Mouse (Mus musculus) layer of hippocampus, postnatal 14 days (tissue): ENCODE results near the gene Rita1. TPM values are rescaled to one million over a fixed set of nuclear protein-coding genes. Genes with fewer than 3 reads are reported as not detected.

Experiments
- DNase-seq, 2 experiments: peaks; one replicate each; pipeline ENCODE4 v3.0.0; 2021 to 2022; ENCODE audit warnings: low spot score in 2 of 2, mixed read lengths in 1 of 2
- total RNA-seq, 2 experiments: library from RNA; stranded (reverse); gene quantifications; 2 replicates each; pipeline ENCODE4 v1.2.3; 2021

Rita1 gene
- total RNA-seq, 2 experiments from 2014 or later = 24.8 to 26.8 TPM

DNA sequence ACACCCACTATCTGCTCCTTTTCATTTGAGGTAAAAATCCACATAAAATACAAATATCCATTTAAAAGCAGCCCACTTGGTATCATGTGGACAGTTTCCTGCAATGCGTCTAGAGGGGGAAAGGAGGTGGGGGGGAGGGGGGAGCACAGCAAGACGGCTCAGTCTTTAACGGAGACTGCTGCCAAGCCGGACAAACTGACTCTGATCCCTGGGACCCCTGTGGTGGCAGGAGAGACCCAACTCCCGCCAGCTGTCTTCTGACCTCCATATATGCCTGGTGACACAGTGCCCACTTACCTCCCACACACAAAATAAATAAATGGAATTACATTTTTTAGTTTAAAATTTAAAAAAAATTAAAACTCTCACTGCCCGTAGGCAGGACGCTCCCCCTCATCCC lies 8.9 kb downstream of the Rita1 start:
- DNase-seq = no peak

DNA sequence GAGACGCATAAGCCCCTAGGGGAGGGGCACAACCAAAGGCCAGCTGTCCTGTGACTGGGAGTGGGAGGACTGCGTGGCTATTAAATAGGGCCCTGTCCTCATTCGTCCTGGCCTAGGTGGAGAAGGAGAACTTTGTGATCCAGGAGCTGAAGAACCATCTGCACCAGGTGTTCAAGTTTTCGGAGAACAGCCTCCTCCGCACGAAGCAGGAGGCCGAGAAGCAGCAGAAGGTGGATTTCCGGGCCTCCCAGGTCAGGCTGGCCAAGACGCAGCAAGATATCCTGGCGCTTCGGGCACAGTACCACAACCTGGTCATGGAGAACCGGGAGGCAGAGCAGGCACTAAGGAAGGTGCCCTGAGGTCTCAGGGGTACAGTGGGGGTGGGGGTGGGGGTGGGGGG lies 10.2 kb downstream of the Rita1 start:
- no peak for DNase-seq

DNA sequence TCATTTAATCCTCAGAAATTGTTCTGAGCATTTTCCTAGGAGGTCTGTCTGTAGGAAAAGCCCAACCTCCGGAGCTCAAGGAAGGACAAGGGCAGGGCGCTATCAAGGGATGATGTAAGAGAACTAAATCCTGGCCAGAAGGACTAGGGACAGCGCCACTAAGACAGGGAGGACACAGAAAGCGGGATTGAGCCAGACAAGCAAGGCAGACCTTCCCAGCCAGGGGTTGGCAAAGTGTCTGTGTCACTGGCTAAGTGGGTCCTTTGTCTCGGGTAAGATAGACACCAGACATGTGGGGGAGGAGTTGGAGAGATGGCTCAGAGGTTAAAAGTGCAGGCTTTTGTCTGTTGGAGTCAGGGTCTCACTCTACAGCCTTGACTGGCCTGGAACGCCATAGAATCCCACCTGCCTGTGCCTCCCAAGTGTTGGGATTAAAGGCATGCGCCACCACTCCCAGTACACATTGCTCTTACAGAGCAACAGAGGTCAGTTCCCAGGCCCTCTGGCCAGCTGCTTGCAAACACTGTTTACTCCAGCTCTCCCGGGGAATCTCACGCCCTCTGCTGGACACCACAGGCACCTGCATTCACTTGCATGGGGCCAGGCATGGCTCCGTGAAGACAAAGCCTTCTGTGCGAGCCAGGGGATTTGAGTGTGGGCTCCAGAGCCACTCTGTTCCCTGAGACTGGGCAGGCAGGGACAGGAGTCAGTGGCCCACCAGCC lies 11.3 kb downstream of the Rita1 start:
- DNase-seq = no peak

DNA sequence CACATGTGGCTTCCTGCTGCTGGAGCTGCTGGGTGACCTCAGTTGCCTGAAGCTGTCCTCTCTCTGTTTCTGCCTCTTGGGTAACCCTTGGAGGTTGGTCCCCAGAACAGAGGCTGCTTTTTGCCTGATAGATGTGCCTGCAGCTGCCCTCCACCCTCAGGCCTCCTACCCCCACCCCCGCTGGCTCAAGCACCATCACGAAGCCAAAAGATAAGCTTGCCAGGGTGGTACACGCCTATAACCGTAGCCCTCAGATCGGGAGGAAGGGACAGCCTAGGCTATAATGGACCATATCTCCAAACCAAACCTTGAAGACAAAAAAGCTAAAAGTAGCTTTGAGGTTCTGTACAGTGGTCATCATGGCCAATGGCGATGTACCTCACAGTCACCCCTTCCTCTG lies 12.8 kb downstream of the Rita1 start:
- no peak for DNase-seq

DNA sequence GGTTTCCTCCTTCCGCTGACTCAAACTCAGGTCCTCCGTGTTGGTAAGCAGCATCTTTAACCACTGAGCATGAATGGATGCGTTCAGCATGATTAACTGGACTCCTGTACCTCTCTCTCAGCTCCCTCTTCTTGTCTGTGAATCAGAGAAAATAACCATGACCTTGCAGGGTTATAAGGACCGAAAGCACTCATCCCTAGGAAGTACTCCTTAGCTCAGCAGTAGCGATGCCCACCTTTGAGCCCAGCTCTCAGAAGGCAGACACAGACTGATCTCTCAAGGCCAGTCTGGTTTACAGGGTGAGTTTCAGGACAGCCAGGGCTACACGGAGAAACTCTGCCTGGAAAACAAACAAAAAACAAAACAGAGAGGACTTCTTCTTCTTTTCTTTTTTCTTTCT lies 17.9 kb downstream of the Rita1 start:
- no peak for DNase-seq

DNA sequence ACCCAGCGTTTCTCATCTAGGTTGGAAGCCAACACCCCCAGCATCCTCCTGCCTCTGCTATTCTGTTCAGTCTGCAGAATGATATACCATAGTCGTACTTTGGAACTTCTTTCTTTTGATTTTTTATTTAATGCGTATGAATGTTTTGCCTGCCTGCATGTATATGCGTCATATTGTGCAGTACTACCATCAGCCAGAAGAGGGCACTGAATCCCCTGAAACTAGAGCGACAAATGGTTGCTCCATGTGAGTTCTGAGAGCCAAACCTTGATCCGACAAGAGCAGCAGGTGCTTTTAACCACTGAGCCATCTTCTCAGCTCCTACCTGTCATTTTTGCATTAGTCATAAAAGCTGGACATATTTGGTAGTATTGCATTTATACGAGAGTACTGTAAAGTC lies 20.2 kb downstream of the Rita1 start:
- DNase-seq = no peak

DNA sequence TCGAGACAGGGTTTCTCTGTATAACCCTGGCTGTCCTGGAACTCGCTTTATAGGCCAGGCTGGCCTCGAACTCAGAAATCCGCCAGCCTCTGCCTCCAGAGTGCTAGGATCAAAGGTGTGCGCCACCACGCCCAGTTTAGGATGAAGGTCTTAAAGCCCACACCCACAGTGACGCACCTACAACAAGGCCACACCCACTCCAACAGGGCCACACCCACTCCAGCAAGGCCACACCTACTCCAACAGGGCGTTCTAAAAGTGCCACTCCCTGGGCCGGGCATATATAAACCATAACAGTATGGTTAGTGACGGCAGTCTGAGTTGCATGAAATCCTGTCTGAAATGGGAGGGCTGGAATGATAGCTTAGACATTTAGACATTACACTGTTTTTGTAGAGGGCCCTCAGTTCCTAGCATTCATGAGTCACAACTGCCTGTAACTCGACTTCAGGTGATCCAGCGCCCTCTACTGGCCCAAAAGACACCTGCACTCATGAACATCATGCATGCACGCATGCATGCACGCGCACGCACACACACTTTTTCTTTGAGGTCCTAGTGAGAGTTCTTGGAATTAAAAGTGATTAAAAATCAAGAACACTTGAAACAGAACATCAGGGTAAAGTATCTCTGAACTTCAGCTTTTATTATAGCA lies 21.9 kb downstream of the Rita1 start:
- DNase-seq = no peak

DNA sequence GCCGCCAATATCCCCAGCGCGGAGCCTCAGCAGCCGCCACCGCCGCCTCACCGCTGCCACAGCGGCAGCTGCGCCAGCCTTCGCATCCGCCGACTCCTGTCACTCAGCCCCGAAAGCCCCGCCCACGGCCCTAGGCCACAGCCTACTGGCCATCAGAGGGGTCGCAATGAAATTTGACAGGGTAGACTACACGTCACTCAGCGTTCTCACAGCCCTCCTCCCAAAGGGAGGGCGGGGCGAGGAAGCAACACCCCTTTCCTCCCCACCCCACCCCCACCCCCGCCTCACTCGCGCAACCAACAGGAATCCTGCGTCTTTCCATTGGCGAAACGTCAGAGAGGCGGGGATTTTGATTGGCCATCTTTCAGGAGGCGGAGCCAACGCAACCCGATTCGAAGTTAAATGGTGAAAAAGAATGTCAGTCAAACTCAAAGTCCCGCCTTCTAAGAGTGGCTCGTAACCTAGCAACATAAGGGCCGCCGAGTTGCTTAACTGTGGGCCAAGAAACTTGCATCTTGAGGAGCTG lies 23.8 kb downstream of the Rita1 start, which contains the start of the genes Tpcn1 and Iqcd:
TSS of gene Tpcn1 (minus strand) at position 105 of the 526 bp plus-strand sequence.
TSS of gene Iqcd (plus strand) at position 448 of the 526 bp plus-strand sequence.
- peak; percentile 98 to 100 for DNase-seq

DNA sequence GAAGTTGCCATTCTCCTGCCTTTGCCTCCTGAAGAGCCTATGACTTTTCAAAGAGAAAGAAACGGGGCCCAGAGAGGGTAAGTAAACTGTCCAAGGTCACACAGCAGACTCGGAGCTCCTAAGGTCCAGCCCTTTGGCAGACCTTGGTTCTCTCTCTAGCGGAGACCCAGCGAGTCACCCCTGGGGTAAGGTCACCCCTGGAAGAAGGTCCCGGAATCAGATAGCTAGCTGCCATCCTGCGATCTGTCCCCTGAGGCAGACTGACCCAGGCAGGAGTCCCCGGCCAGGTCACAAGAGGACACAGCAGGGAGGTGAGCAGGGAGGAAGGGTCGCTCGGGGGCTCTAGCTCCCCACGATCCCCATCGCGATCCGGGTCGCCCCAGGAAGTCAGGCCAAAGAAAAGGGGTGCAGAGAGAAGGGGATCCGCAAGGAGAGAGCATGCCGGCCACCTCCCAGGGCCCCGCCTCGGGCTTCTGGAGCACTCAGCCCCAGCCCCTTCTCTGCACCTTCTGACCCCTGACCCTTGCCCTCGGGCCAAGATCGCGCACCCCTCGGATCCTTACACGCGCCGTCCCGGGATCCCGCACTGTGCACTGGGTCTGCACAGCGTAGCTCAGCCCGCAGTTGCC lies 24.3 kb downstream of the Rita1 start:
- no peak for DNase-seq

DNA sequence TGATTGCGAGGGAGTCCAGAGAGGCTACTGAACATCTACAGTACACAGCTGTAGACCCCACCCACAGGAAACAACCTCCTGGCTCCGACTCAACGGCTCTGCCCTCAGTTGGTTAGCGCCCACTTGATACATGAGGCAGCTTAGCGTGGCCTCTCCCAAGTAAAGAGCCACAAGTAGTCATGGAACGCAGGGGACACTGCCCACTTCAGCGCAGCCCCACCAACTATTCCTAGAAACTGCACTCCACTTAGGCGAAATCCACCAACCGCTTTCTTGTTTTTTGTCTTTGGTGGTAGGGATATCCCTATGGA lies 24.8 kb downstream of the Rita1 start:
- no peak for DNase-seq

DNA sequence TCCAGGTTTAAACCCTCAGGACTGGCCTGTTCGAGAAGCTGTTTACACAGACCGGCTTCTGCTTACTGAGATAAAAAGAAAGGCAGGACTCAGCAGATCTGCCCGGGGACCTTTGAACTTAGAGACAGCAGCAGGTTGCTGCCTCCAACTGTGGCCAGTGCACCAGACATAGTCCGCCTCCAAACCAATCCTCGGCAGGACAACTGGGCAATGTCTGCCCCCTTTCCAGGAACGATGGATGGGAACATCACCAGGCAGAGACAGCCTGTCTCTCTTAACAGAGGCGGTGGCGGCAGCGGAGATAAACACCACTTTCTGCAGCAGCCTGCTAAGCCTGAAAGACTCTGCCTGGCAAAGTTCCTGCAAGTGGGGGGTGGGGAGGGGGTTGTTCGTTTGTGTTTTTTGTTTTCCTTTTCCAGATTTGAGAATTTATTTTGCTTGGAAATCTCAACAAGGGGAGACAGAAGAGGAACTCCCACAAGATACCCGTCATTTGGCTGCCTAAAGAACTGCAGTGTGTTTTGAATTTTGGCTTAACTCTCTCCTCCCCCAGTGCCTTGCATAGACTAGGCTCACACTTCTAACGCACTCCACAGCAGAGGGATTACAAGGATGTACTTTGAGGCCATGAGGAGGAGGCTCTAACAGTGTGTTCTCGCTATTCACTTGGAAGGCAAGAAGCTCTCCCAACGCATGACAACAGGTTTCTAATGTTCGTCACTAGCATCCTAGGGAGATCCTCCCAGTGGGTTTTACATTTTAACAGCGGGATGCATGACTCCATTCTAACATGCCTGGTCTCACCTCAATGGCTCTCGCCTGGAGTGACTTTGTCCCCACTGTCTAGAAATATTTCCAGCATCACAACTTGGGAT lies 25.4 kb downstream of the Rita1 start:
- DNase-seq = peak in 1 of 2 experiments; percentile 45

DNA sequence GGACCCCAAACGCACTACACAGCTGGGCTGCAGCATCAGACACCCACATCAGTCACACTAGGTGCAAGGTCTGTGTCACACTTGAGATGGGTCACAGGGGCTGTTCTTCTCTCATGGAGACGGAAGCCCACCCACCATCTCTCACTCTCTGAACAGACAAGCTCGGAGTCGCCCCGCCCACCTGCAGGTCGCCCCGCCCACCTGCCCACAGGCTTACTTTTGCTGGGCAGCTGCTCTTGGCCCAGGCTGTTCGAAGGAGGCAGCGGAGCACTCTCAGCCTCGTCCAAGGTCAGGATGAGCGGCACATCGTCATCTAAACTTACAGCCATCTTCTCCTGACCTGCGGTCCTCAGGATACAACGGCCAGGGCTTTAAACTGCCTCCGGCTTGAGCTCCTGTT lies 27.4 kb downstream of the Rita1 start:
- DNase-seq = no peak

DNA sequence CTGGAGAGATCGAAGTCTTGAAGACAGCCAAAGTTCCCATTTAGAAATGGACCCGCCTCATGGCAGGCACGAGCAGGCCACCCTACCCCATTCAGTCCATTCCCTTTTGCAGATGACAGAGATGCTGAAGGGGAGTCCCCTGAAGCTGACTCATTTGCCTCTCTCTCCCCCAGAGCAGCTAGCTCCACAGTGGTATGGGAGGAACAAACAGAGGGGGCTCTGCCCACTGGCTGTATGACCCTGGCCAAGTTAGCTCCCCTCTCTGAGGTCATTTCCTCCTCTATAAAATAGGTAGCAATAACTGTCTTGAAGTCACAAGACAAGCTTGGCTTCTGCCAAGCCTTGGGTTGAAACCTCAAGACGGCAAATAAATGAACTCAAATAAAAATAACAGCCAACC lies 28.9 kb downstream of the Rita1 start:
- no peak for DNase-seq

DNA sequence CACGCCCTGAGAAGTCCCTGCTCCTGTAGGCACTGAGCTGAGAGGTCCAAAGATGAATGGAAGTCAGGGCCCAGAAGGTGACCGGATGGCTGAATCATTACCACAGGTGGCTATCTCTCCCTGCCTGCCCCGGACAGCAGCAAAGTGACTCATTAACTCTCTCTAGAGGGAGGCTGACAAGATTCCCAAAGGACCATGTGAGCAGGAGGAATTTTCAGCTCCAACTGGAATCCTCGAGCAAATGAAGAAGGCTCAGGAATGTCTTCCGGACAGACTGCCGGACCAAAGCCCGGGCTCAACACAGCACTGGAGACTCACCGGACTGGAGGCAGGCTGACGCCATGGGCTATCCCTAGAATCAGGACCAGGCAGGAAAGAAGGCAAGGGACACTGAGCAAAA lies 30.4 kb downstream of the Rita1 start:
- DNase-seq = no peak

DNA sequence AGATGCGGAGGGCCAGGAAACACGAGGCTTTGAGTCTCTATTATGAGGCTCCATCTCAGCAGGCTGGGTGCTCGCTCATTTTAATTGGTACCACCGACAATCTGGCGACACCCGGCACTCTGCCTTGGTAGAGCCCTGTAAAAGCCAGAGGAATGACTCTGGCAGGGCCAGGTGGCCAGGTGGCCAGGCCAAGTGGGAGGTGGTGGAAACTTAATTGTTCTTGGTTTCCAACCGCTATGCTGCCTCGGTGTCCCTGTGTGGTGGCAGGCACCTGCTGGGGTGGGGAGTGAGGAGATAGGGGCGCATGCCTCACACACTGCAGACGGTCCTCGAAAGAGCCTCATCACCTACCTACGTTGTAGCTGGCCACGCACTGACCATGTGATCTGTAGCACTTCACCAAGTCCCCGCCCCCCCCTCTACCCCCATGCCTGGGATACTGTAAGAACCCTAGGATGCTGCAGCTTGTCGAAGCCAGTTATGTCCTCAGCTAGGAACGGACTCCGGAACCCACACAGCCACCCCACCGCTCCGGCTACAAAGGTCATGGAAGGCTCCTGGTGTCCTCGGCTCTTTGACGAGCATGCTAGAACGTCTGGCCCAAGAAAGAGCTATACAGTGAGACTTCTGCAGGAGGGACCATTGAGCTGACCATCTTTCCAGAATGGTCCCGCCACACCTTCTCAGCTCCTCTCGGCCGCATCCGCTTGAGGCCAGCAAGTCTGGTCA lies 32.3 kb downstream of the Rita1 start:
- peak in 1 of 2 experiments; percentile 58 for DNase-seq

DNA sequence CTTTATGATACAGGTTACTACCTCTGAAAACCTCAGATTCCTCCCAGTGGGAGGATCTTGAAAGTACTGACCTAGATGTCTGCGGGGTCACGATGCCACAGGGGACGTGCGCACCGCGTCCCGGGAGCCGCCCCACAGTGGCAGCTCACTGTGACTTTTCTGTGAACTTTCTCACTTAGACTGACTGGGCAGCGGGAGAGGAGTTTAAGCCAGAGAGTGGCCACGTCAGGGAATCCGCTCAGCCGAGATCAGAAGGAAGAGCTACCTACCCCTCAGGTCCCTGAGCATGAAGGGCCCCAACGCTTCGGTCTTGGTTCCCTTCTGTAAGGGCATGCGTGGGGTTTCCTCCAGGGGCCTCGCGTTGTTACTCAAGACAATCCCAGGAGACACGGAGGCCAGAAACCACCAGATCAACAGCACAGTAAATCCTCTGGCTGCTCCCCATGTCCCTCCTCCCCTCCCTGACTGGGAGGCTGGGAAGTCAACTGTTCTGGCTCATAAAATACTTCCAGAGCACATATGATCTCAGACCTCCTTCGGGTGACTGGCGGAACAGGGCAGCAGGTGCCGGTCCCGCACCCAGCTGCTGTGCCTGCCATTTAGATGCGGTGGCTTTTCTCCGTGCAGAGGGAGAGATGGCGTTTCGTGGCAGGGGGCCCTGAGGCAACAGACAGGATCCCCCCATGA lies 33.0 kb downstream of the Rita1 start:
- no peak for DNase-seq

DNA sequence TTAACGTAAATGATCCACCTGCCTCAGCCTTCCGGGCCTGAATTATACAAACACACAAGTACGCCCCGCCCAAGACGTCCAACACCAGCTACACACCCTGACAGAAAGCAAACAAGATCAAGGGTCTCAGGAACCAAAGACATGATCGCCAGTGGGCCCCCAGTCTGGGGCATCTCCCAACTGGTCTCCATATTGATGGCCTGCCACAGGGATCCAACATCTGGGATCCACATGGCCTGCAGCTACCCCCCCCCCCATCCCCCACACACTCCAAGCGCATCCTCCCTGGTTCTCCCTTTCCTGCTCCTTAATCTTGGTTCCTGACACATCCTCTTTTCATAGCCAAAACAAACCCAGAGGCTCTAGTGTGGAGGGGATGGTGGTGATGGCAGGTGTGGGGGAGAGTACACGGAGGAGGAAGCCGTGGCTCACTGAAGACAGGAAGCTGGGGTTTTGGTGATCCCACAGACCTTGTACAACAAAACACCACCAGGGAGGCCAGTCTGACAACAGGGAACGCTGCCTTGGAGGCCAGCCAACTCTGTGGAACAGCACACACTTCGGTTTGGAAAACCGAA lies 33.8 kb downstream of the Rita1 start:
- DNase-seq = no peak

DNA sequence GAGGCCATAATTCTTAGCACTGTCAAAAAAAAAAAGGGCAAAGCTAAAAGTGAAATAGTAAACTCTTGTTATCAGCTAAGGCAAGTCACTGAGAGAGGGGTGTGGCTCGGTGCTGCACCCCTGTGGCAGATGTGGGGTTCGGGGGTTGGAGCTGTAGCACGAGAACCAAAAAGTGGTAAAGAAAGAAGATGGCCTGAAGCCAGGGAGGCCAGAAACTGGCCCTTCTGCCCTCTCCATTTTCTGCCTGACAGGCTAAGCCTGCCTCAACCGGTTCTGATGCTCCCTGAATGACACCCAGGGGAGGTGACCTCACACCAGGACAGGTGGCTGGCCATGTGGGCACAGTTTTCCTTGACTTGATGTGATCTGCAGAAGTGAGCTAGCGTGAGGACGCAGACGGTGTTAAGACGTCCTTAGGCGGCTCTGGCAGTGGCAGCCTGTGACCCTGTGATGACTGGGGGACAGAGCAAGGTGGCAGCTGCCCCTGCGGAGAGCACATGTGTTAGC lies 34.4 kb downstream of the Rita1 start:
- DNase-seq = no peak

DNA sequence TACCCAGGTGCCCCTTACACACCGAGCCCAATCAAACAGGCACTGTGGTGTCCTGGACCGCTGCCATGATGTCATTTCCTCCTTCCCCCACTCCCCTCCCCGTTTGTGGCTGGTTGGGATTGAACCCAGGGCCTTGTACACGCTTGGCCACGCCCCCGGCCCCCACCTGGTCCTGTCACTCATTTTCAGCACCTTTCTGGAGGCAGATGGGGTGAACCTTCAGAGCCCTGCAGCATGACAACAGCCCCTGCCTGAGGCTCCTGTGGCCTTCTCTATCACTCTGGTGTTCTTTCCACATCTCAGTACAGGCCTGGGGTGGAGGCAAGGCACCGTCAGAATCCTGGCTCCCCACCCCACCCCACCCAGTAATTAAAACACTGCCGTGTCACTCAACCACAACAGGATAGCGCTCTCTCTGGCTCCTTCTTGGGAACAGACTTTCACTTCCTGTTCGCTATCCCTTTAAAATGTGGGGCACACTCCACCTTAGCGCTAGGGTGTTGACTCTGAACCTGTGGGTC lies 35.5 kb downstream of the Rita1 start:
- DNase-seq = no peak
